Mouse (Mus musculus): ENCODE results near the gene Mtr.
"Not testable (repeated sequence)": the region's sequence is repeated elsewhere in the genome, so short reads cannot be mapped to it uniquely, and the experiment has no call there.

Gene Mtr

GRCm38 (mm10) chr13:12159288-12160120 lies 98.4 kb downstream of the Mtr start:
- DNase-seq (ENCODE audit: low read depth), result no peak

- DNase-seq (ENCODE audit: low read depth), result no peak
These were observed 104.0 kb downstream of the Mtr start for GRCm38 (mm10) chr13:12153922-12154321.

GRCm38 (mm10) chr13:12146918-12147507 lies 110.9 kb downstream of the Mtr start:
- DNase-seq (ENCODE audit: low read depth), result no peak

GRCm38 (mm10) chr13:12146402-12146801 lies 111.5 kb downstream of the Mtr start:
- no peak for DNase-seq (ENCODE audit: low read depth)

GRCm38 (mm10) chr13:12143347-12143746 lies 114.6 kb downstream of the Mtr start:
- no peak for DNase-seq (ENCODE audit: low read depth)

- DNase-seq (ENCODE audit: low read depth), result not testable (repeated sequence)
These were observed 121.5 kb downstream of the Mtr start for GRCm38 (mm10) chr13:12136461-12136860.

- no peak for DNase-seq (ENCODE audit: low read depth)
These were observed 124.4 kb downstream of the Mtr start for GRCm38 (mm10) chr13:12133549-12133948.

Data from induced T-regulatory cell, adult 2 months (primary cell).